Mouse (Mus musculus) spleen, adult 2 months (tissue): Measurements from ENCODE around the gene Gm49361.

ENCODE experiments used
- CTCF ChIP-seq: fragments of 200-500 bp; IDR thresholded peaks from 2 replicates; pipeline ENCODE4 v1.5.1; 2011; ENCODE audit warnings: mild to moderate bottlenecking, inconsistent platforms; ENCODE audit not compliant: insufficient read depth, insufficient read length, insufficient replicate concordance; ENCODE audit errors: extremely low read depth
- POLR2A ChIP-seq: fragments of 200-500 bp; IDR thresholded peaks from 2 replicates; pipeline ENCODE4 v1.6.1; 2011; ENCODE audit warnings: low read depth, low read length, inconsistent platforms

- TF ChIP-seq CTCF (no peak), POLR2A (no peak)
Observed at GRCm38 (mm10) chr14:57696066-57696465, 49.8 kb downstream of the Gm49361 start.
